Mouse (Mus musculus): ENCODE measurements around the gene Gm49510. TPM values are rescaled to one million over a fixed set of nuclear protein-coding genes. Genes with fewer than 3 reads are reported as not detected.
"Not testable (repeated sequence)": the region's sequence is repeated elsewhere in the genome, so short reads cannot be mapped to it uniquely, and the experiment has no call there.

Gm49510 gene
- total RNA-seq, 2 experiments from 2014 or later, result not detected

DNA sequence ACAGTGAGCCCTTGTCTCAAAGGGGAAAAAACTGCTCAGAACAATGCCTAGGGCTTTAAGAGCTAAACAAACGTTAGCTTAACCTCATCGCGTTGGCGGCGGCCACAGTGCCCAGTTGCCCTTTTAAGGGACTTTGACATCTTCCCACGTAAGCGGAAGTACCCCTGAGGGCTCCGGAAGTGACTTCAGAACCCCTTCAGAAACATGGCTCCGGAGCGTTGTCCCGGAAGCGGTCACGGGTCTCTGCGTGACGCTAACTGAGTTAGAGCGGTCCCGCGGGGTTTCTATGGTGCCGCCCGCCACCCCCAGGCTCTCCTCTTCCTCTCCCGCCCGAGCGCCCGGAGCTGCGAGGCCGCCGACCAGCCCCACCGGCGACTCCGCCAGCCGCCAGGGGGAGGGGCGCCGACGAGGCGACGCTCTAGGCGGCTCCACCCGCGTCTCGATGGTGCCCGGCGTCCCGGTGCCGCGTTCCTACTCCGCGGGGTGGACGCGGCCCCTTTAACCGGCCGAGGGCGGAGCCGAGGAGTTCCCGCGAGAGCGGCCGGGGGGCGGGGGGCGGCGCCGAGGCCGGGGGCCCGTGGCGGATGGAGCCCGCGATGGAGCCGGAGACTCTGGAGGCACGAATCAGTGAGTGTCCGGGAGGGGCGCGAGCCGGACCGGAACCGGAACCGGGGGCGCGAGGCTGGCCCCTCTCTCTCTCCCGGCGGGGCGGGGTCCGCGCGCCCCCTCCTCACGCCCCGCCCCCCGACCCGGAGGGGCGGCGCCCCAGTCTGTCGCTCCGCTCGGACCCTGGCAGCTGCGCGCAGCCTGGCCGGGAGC is 22.3 kb upstream of the Gm49510 start, which contains the start of gene Gga1:
Gene Gga1, plus strand, starts transcription at position 200 of the 819 bp plus-strand sequence.
- intact Hi-C loops (cut with DNase I), result no loop called here
- peak; percentile 86 to 95 for DNase-seq

DNA sequence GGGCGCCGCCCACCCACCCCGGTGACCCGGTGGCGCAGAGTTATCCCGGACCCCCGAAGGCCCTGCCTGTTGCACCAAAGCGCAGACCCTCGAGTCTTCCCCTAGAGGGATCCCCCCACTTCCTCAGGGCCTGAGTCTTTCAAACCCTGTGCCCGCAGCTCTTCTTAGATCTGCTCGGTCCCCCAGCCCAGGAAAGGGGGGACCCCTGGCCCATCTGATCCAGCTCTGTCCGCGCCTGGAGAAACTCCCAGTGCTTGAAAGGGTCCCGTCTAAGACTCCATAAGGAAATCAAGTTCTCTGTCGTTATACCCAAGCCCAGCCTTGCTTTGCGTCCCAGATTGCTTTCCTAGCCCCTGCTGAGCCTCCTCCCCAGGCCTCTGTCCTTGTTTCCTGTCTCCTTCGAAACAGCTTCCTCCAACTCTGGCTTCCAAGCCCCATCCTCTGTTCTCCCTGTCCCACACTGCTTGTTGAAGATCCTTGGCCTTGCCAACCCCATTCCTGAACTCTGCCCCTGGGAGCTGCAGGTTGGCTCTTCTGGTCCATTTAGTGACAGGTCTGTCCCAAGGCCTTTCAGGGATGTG is 21.6 kb upstream of the Gm49510 start:
- intact Hi-C loops (cut with DNase I), result no loop called here
- DNase-seq, result peak in 1 of 2 experiments; percentile 44

DNA sequence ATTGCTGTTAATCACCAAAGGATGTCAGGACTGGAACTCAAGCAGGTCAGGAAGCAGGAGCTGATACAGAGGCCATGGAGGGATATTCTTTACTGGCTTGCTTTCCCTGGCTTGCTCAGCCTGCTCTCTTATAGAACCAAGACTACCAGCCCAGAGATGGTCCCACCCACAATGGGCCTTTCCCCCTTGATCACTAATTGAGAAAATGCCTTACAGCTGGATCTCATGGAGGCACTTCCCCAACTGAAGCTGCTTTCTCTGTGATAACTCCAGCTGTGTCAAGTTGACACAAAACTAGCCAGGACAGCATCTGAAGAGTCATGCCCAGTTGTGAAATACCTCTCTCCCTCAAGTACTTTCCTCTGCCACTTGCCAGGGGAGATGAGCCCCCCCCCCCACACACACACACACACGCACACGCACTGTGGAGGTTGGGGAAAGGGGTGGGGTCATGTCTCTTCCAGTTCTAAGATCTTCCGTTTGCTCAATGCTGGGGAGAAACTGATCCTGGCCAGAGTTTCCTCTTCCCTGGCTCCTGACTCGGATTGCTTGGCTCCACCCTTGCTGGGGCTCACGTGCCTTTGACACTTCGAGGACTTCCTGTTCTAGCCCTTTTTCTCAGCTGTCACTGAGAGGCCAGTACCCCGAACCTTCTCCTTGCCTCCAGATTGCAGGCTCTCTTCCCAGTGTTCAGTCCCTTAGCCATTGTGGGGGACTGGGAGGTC is 20.5 kb upstream of the Gm49510 start:
- intact Hi-C loops (cut with DNase I); DNase-seq: not testable (repeated sequence)

DNA sequence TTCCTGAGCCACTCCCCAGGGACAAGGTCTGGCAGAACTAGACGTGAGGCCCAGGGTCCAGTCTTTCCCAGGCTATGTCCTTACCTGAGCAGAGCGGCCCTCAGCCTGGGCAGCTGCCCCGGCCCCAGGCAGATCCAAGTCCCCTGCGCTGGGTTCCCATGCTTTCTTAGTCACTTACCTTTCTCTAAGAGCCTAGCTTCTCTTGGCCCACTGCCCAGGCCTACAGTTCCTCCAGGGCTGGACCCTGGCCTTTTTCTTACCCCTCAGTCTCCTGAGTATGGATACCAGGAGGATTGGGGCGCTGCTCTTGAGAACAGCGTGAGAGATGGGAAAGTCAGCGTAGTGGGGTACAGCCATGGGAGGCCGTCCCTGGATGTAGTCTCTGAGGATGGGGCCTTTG is 19.0 kb upstream of the Gm49510 start:
- intact Hi-C loops (cut with DNase I), result no loop called here
- no peak for DNase-seq

DNA sequence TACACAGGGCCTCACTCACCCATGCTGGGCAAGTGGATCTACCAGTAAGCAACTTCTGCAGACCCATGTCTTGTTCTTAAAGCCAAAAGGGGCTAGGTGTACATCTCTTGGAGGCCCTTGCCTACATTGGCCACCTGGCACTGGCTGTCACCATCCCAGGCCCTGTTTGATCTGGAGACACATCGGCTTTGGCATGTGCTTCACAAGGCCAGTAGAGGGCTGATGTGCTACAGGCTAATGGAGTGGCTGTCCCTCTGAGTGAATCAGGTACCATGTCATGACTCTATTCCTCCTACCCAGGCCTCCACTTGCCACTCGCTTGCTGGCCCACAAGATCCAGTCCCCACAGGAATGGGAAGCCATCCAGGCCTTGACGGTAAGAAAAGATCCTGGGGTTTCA is 17.6 kb upstream of the Gm49510 start:
- intact Hi-C loops (cut with DNase I), result no loop called here
- no peak for DNase-seq

DNA sequence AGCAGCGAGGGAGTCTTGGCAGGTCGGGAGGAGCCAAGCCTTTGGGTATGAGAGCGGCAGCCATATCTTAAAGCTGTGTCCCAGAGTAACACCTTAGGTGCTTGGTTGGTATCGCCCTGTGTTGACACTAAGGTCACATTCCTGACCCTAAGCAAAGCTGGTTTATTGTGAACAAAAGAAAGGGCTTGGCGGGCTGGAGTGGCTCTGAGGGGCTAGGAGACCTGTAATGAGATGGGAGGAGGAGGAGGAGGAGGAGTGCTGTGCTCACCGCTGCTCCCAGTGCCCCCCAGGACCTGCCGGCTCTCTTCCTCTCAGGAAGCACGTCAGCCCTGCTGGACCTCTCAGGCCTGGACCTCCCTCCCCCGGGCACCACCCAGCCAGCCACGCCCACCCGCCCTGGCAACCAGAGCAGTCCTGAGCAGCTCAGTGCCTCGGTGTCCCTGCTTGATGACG is 10.0 kb upstream of the Gm49510 start:
- no peak for DNase-seq
- intact Hi-C loops (cut with DNase I), result no loop called here

DNA sequence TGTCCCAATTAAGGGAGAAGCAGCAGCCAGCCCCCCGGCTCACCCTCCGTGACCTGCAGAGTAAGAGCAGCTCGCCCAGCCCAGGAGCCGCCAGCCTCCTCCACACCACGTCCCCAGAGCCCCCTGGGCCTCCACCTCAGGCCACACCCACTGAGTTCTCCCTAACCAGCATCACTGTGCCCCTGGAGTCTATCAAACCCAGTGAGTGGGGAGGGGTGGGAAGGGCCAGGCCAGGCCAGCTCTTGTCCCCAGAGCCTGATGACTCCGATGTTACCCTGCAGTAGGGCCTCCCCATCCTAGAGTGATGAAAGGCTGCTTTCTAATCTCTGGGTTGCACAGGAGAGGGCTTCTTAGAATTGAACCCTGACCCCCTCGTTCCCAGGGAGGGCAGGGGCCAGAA is 7.0 kb upstream of the Gm49510 start:
- no peak for DNase-seq
- intact Hi-C loops (cut with DNase I), result no loop called here

DNA sequence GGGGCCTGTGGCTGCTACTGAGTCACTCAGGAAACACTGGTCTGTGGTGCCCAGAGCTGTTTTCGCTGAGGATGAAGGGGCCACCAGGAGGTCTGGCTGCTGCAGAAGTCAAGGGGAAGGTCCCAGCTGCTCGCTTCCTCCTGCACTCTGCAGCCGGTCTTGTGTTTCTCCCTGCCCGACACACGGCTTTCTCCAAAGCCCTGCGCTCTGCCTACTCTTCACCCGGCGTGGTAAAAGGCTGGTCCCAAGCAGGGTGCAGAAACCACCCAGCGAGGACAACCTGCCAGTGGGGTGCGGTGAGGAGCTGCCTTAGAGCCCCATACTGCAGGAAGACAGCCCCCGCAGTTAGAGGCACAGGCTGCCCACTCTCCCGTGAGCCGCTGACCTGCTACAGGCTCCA is 4.7 kb upstream of the Gm49510 start:
- intact Hi-C loops (cut with DNase I), result no loop called here
- no peak for DNase-seq

DNA sequence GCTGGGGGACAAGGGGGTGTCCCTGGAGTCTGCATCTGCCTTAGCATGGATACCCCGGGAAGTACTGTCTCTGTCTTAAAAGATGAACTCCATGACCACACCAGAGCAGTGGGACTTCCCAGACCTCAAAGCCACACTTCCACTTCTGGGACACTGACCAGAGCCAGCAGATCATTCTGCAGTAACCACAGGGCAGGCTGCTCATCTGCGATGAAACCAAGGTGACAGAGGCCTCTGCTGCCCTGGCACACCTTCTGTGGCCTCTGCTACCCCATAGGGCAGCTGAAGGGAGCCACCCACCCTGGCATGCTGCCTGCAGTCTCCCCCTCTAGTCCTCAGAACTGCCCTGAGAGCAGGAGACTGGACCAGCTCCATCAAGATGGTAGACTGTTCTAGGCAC is 3.7 kb upstream of the Gm49510 start:
- DNase-seq, result no peak
- intact Hi-C loops (cut with DNase I), result no loop called here

DNA sequence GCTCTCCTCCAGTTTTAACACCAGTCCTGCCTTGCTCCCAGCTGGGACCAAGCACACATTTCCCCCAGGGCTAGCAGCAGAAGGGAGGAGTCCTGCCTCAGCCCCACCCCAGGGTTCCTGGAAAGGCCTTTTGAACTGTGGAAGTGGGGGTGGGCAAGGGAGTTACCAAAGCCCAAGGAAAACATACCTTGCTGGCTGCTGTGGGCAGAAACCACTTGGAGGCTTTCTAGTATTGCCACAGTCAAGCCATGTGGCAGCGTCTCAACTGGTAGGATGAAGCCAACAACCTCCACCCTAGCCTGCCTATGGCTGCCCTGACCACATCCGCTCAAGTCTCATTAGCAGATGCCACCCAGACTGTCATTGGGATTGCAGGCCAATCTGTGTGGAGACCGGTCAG is 3.3 kb upstream of the Gm49510 start:
- DNase-seq, result no peak
- intact Hi-C loops (cut with DNase I), result no loop called here

DNA sequence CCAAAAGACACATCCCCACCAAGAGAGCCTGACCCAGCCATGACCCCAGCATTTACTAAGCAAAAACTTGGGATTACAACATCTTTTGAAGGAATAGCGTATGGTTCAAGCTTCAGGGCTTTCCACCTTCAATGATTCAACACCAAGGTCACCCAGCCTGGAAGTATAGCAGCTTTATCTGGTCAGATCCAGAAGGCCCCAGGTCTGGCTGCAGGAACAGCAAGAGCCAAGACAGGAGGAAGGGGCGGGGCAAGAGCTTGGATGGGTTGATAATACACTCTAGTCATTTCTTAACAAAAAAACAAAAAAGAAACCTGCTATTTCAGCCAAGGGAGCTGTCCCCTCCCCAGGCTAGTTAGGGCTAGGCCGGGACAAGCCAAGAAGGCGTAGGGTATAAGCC is 2.0 kb upstream of the Gm49510 start:
- intact Hi-C loops (cut with DNase I), result no loop called here
- DNase-seq, result no peak

DNA sequence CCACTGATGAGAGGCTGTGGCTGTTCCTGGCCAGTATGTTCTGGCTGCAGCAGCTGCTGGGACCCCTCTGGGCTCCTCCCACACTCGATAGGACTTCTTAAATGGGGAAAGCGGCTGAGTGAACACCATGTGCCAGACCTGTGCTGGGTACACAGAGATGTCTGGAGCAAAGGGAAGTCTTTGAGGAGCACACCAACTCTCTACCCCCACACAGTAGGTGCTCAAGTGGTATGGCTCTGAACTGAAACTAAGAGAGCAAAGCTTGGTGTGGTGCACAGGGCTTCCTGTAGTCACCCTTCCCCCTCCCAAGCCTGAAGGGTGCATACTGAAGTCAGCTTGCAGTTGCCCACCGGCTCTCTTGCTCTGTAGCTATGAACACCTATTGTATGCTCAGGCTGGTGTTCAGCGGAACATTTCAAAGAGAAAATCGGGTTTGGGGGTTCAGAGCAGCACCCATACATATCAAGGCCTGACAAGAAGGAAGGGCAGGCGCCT is 913 bp upstream of the Gm49510 start:
- DNase-seq, result no peak
- intact Hi-C loops (cut with DNase I), result no loop called here

DNA sequence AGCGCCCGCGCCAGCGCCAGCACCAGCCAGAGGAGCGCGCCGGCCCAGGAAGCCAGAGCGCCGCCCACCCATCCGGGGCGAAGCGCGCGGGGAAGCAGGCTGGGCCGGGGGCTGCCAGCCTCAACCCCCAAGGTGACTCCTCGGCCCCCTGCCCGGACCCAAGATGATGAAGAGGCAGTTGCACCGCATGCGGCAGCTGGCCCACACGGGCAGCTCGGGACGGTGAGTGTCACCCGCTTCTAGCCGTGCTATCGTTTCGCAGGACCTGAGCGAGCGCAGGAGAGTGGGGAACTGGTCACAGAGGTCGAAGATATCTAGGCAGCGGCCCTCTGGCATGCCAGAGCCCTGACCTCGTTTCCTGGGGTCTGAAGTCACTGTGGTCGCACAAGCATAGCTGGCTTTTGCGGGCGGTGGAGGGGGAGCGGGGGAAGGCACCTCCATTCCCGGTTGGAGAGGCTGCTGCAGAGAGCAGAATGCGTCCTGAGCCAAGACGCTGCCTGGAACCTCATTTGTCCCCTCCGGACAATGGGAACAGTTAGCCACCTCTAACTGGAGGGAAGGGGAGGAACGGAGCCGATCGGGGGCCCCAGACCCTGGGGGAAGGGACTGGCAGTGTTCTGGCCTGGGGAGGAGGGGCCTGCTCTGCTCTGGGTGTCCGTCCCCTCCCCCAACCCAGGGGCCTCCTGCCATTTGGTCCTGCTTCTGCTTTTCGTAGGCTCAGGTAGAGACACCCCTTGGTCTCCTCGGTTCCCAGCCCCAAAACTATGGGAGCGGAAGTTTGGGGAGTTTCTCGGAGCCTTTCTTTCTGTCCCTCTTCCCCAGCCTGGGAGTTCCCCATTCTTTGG is 495 bp downstream of the Gm49510 start, which contains the start of gene Sh3bp1:
Gene Sh3bp1, plus strand, starts transcription at position 29 of the 845 bp plus-strand sequence.
- no peak for DNase-seq
- intact Hi-C loops (cut with DNase I), result loop anchor here (5.0 kb wide), 1 partner anchor 42 kb away; no protein-coding TSS in a partner anchor

DNA sequence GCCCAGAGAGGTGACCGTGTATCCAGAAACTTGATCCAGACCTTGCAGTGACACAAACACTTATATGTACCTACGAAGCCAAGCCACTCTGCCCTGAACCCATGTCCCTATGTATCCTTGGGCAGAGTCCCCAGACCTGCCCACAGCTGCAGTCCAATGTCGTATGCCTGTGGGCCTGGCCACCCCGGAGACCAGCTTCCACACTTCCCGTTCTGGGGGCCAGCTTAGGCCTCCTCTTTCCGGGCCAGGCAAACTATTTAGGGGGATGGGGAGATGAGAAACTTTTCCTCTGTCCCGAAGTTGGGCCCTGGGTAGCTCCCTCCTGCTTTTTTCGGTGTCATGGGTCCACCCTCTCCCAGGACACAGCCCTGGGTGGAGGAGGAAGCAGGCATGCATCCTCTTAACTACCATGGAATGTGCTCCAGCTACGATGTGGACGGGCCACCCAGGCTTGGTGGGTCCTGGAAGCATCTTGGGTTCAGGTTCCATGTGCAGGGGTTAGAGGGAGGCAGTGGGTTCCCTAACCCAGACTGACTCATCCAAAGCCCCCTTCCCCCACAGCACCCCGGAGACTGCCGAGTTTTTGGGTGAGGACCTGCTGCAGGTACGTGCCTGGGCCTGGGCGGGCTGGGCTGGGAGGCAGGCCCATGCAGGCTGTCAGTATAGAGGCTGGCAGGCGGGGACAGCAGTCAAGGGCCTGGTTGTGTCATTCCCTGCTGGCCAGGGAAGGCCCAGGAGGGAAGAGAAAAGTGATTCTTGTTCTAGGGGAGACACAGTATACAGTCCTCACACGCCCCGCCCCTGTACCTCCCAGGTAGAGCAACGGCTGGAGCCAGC is 1.3 kb downstream of the Gm49510 start:
- intact Hi-C loops (cut with DNase I), result loop anchor here (5.0 kb wide), 1 partner anchor 41 kb away; no protein-coding TSS in a partner anchor
- DNase-seq, result no peak

DNA sequence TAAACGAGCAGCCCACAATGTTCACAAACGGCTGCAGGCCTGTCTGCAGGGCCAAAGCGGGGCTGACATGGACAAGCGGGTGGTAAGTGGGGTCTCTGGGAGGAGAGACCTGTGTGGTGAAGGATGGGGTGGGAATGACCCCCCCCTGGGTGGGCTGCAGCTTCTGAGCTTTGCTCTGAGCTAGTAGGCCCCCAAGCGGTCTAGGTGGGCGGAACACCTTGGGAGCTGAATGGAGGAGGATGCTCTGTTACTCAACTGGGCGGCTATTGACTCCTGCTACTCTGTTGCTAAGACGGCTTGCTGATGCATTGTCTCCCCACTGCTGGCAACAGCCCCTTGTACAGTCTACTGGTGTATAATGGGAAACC is 1.9 kb downstream of the Gm49510 start:
- DNase-seq, result no peak
- intact Hi-C loops (cut with DNase I), result loop anchor here (5.0 kb wide), 1 partner anchor 41 kb away; no protein-coding TSS in a partner anchor

DNA sequence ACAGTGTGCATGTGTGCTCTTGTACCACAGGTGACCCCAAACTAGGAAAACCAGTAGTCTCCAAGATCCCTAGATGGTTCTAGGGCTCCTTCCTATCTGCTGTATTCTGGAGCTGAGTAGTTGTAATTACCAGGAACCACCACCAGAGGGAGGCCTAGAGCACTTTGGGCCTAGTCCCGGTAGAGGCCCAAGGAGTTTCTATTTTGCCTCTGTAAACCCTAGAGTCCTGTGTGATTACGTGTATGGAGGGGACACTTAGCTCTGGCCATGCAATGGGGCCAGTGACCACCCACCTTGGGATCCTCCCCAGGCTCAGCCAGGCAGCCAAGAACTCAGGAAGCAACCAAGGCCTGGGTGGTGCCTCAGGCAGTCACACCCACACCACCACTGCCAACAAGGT is 3.8 kb downstream of the Gm49510 start:
- DNase-seq, result peak; percentile 56 to 76
- intact Hi-C loops (cut with DNase I), result loop anchor here (5.0 kb wide), 1 partner anchor 39 kb away; no protein-coding TSS in a partner anchor

DNA sequence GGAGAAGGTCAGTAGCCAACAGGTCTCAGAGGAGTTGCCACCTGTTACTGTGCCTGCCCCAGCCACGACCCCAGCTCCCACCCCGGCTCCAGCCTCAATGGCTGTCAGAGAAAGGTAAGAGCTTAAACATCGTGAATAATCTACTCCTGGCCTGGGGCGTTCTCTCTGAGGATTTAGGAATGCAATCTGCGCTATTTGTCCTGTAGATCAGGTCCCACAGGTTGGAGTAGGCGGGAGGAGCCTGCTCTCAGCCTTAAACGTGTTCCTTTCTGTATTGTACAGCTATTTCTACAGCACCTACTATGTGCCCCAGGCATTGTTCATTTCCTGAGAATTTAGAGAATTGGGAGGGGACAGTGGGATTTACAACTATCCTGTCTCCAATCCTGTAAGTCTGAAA is 8.9 kb downstream of the Gm49510 start:
- no peak for DNase-seq
- intact Hi-C loops (cut with DNase I), result no loop called here

DNA sequence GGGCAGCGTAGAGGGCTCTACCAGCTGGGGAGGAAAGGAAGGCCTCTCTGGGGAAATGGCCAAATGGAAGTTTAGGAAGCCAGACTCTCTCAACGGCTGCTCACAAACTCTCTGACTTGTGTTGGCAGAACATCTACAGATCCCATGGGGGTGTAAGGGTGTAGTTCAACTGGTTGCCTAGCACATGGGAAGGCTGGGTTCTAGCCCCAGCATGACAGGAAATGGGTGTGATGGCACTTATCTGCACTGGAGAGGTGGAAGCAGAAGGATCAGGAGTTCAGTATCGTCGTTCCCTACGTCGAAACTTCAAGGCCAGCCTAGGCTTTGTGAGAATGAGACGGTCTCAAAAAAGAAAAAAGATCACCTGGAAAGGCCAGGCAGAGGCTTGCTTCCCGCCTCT is 9.5 kb downstream of the Gm49510 start:
- intact Hi-C loops (cut with DNase I), result no loop called here
- DNase-seq, result no peak

DNA sequence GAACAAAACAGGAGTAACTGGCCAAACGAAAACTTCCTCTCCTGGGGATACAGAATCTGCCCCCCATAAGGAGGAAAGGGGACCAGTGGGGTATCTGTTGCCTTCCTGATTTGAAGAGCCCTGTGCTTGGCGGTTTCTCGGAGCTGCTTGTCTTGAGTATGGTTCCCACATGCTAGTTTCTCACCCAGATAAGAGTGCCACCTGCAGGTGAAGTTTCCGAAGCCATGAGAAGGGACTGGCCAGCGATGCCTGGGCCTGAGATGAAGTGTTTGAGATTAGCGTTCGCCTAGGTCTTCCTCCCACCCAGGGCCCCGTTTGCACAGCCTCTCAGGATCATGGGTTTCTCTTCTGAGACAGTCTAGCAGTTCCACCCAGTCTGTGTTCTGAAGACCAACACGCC is 12.6 kb downstream of the Gm49510 start:
- no peak for DNase-seq
- intact Hi-C loops (cut with DNase I), result no loop called here
